Mouse (Mus musculus) megakaryocyte, embryonic 14.5 days (primary cell): ENCODE results near the gene Mrps18b.

Experiments used
- FLI1 ChIP-seq: IDR thresholded peaks from 2 replicates; pipeline ENCODE4 v1.6.1; 2012; ENCODE audit warnings: low read length, inconsistent platforms, mixed read lengths
- GATA1 ChIP-seq: IDR thresholded peaks from 3 replicates; pipeline ENCODE4 v1.6.1; 2012; ENCODE audit warnings: mixed read lengths, low read length, inconsistent platforms, borderline replicate concordance

GRCm38 (mm10) chr17:35929534-35929933 lies 13.3 kb upstream of the Mrps18b start:
- TF ChIP-seq GATA1 (no peak), FLI1 (no peak)
